Mouse (Mus musculus): ENCODE measurements around the gene Vps8. TPM values are rescaled to one million over a fixed set of nuclear protein-coding genes. Genes with fewer than 3 reads are reported as not detected.

The Vps8 gene
- total RNA-seq, 1 experiment from 2014 or later: 26.4 TPM

- no peak for ATAC-seq (replicated peaks; ENCODE audit: insufficient number of reproducible peaks, low FRiP score, low TSS enrichment, poor library complexity, severe bottlenecking)
Measured at GRCm38 (mm10) chr16:21527271-21528007, 104.5 kb downstream of the Vps8 start.

- no peak for ATAC-seq (replicated peaks; ENCODE audit: insufficient number of reproducible peaks, low FRiP score, low TSS enrichment, poor library complexity, severe bottlenecking)
Measured at GRCm38 (mm10) chr16:21533503-21533902, 110.6 kb downstream of the Vps8 start.

- no peak for ATAC-seq (replicated peaks; ENCODE audit: insufficient number of reproducible peaks, low FRiP score, low TSS enrichment, poor library complexity, severe bottlenecking)
Measured at GRCm38 (mm10) chr16:21536240-21537005, 113.5 kb downstream of the Vps8 start.

GRCm38 (mm10) chr16:21537312-21537711 lies 114.4 kb downstream of the Vps8 start:
- ATAC-seq (replicated peaks; ENCODE audit: insufficient number of reproducible peaks, low FRiP score, low TSS enrichment, poor library complexity, severe bottlenecking): no peak

- no peak for ATAC-seq (replicated peaks; ENCODE audit: insufficient number of reproducible peaks, low FRiP score, low TSS enrichment, poor library complexity, severe bottlenecking)
Measured at GRCm38 (mm10) chr16:21538889-21539288, 116.0 kb downstream of the Vps8 start.

GRCm38 (mm10) chr16:21542559-21542958 lies 119.6 kb downstream of the Vps8 start:
- ATAC-seq (replicated peaks; ENCODE audit: insufficient number of reproducible peaks, low FRiP score, low TSS enrichment, poor library complexity, severe bottlenecking): no peak

GRCm38 (mm10) chr16:21547446-21547845 lies 124.5 kb downstream of the Vps8 start:
- ATAC-seq (replicated peaks; ENCODE audit: insufficient number of reproducible peaks, low FRiP score, low TSS enrichment, poor library complexity, severe bottlenecking): no peak

- no peak for ATAC-seq (replicated peaks; ENCODE audit: insufficient number of reproducible peaks, low FRiP score, low TSS enrichment, poor library complexity, severe bottlenecking)
Measured at GRCm38 (mm10) chr16:21549751-21550150, 126.8 kb downstream of the Vps8 start.

- no peak for ATAC-seq (replicated peaks; ENCODE audit: insufficient number of reproducible peaks, low FRiP score, low TSS enrichment, poor library complexity, severe bottlenecking)
Measured at GRCm38 (mm10) chr16:21550453-21550852, 127.5 kb downstream of the Vps8 start.

GRCm38 (mm10) chr16:21553506-21553905 lies 130.6 kb downstream of the Vps8 start:
- ATAC-seq (replicated peaks; ENCODE audit: insufficient number of reproducible peaks, low FRiP score, low TSS enrichment, poor library complexity, severe bottlenecking): no peak

GRCm38 (mm10) chr16:21562625-21563300 lies 139.8 kb downstream of the Vps8 start:
- ATAC-seq (replicated peaks; ENCODE audit: insufficient number of reproducible peaks, low FRiP score, low TSS enrichment, poor library complexity, severe bottlenecking): no peak

GRCm38 (mm10) chr16:21563322-21563721 lies 140.4 kb downstream of the Vps8 start:
- ATAC-seq (replicated peaks; ENCODE audit: insufficient number of reproducible peaks, low FRiP score, low TSS enrichment, poor library complexity, severe bottlenecking): no peak

GRCm38 (mm10) chr16:21567093-21567492 lies 144.2 kb downstream of the Vps8 start:
- ATAC-seq (replicated peaks; ENCODE audit: insufficient number of reproducible peaks, low FRiP score, low TSS enrichment, poor library complexity, severe bottlenecking): no peak

- no peak for ATAC-seq (replicated peaks; ENCODE audit: insufficient number of reproducible peaks, low FRiP score, low TSS enrichment, poor library complexity, severe bottlenecking)
Measured at GRCm38 (mm10) chr16:21569952-21570351, 147.0 kb downstream of the Vps8 start.

GRCm38 (mm10) chr16:21570786-21571185 lies 147.9 kb downstream of the Vps8 start:
- no peak for ATAC-seq (replicated peaks; ENCODE audit: insufficient number of reproducible peaks, low FRiP score, low TSS enrichment, poor library complexity, severe bottlenecking)

GRCm38 (mm10) chr16:21576000-21576420 lies 153.1 kb downstream of the Vps8 start:
- no peak for ATAC-seq (replicated peaks; ENCODE audit: insufficient number of reproducible peaks, low FRiP score, low TSS enrichment, poor library complexity, severe bottlenecking)

GRCm38 (mm10) chr16:21589110-21589509 lies 166.2 kb downstream of the Vps8 start:
- ATAC-seq (replicated peaks; ENCODE audit: insufficient number of reproducible peaks, low FRiP score, low TSS enrichment, poor library complexity, severe bottlenecking): no peak

GRCm38 (mm10) chr16:21590806-21591205 lies 167.9 kb downstream of the Vps8 start:
- no peak for ATAC-seq (replicated peaks; ENCODE audit: insufficient number of reproducible peaks, low FRiP score, low TSS enrichment, poor library complexity, severe bottlenecking)

GRCm38 (mm10) chr16:21591511-21591910 lies 168.6 kb downstream of the Vps8 start:
- no peak for ATAC-seq (replicated peaks; ENCODE audit: insufficient number of reproducible peaks, low FRiP score, low TSS enrichment, poor library complexity, severe bottlenecking)

Measured in monocyte, adult 5-6 weeks (primary cell).